Mouse (Mus musculus) CD8-positive naive resting alpha-beta T cell, adult 2 months (primary cell): ENCODE data around the gene Tpst2.

Experiments
- DNase-seq, 2 experiments: peaks; one replicate each; pipeline ENCODE4 v3.0.0; 2022; ENCODE audit warnings: low read depth in 2 of 2, low spot score in 2 of 2

Tpst2 gene

GRCm38 (mm10) chr5:112276267-112276873 lies at the start of gene Tpst2:
Tpst2 (plus strand) TSS chr5:112276691.
- peak; percentile 100 for DNase-seq

- no peak for DNase-seq
Measured at GRCm38 (mm10) chr5:112227354-112227753, 49.1 kb upstream of the Tpst2 start.

GRCm38 (mm10) chr5:112227898-112228239 lies 48.6 kb upstream of the Tpst2 start:
- DNase-seq = no peak

- DNase-seq = no peak
Measured at GRCm38 (mm10) chr5:112228240-112229076, 48.0 kb upstream of the Tpst2 start.

- no peak for DNase-seq
Measured at GRCm38 (mm10) chr5:112235806-112236205, 40.7 kb upstream of the Tpst2 start.

- DNase-seq = no peak
Measured at GRCm38 (mm10) chr5:112236631-112237030, 39.9 kb upstream of the Tpst2 start.

GRCm38 (mm10) chr5:112237439-112237838 lies 39.1 kb upstream of the Tpst2 start:
- DNase-seq = no peak

- DNase-seq = no peak
Measured at GRCm38 (mm10) chr5:112237866-112238570, 38.5 kb upstream of the Tpst2 start.

- DNase-seq = no peak
Measured at GRCm38 (mm10) chr5:112238781-112239482, 37.6 kb upstream of the Tpst2 start.

- DNase-seq = peak; percentile 85 to 91
Measured at GRCm38 (mm10) chr5:112240761-112241160, 35.7 kb upstream of the Tpst2 start.

GRCm38 (mm10) chr5:112241849-112242248 lies 34.6 kb upstream of the Tpst2 start:
- no peak for DNase-seq

- peak; percentile 51 to 66 for DNase-seq
Measured at GRCm38 (mm10) chr5:112242361-112242778, 34.1 kb upstream of the Tpst2 start.

- no peak for DNase-seq
Measured at GRCm38 (mm10) chr5:112243041-112243440, 33.5 kb upstream of the Tpst2 start.

GRCm38 (mm10) chr5:112243539-112244274 lies 32.8 kb upstream of the Tpst2 start:
- DNase-seq = no peak

- no peak for DNase-seq
Measured at GRCm38 (mm10) chr5:112244275-112244562, 32.3 kb upstream of the Tpst2 start.

GRCm38 (mm10) chr5:112244890-112245615 lies 31.4 kb upstream of the Tpst2 start:
- no peak for DNase-seq

GRCm38 (mm10) chr5:112247399-112247798 lies 29.1 kb upstream of the Tpst2 start:
- no peak for DNase-seq

GRCm38 (mm10) chr5:112249106-112249505 lies 27.4 kb upstream of the Tpst2 start:
- DNase-seq = no peak

- DNase-seq = no peak
Measured at GRCm38 (mm10) chr5:112252400-112252799, 24.1 kb upstream of the Tpst2 start, which contains the start of gene Cryba4. Cryba4 (minus strand) TSS chr5:112252518.

GRCm38 (mm10) chr5:112253169-112253568 lies 23.3 kb upstream of the Tpst2 start:
- no peak for DNase-seq
